Mouse (Mus musculus) gastrocnemius, adult 18-20 months (tissue): Measurements from ENCODE around the gene Fam234b. TPM values are rescaled to one million over a fixed set of nuclear protein-coding genes. Genes with fewer than 3 reads are reported as not detected.

Experiments used
- DNase-seq: peaks from one replicate; pipeline ENCODE4 v3.0.0; 2021; ENCODE audit warnings: low spot score
- long read RNA-seq, 2 experiments: library from polyadenylated mRNA; stranded (forward); transcript quantifications; one replicate each; pipeline ENCODE4 v2.0.0; 2021
- total RNA-seq, 2 experiments: library from RNA; stranded (reverse); gene quantifications; 2 replicates each; pipeline ENCODE4 v1.2.3; 2021

Fam234b gene
- total RNA-seq, result 1 to 10 TPM; 2.3 to 6.1 TPM
- long read RNA-seq, experiment 1, full-length matches to known transcripts, result 2 of 4 reads
- long read RNA-seq, experiment 1, partial matches to known transcripts, result 0 of 4 reads
- long read RNA-seq, experiment 1, other reads (novel, unspliced or antisense), result 2 of 4 reads
- long read RNA-seq, experiment 2, full-length matches to known transcripts, result 3 of 4 reads
- long read RNA-seq, experiment 2, partial matches to known transcripts, result 1 of 4 reads
- long read RNA-seq, experiment 2, other reads (novel, unspliced or antisense), result 0 of 4 reads

GRCm38 (mm10) chr6:135197921-135198532, at the start of gene Fam234b, which contains the start of gene Hebp1:
TSS of gene Fam234b (plus strand) at chr6:135197977.
TSS of gene Hebp1 (minus strand) at chr6:135198022.
- peak; percentile 68 for DNase-seq

- peak; percentile 25 for DNase-seq
These were observed 49.3 kb upstream of the Fam234b start for GRCm38 (mm10) chr6:135148506-135148905.

GRCm38 (mm10) chr6:135149175-135149574, 48.6 kb upstream of the Fam234b start:
- no peak for DNase-seq

GRCm38 (mm10) chr6:135149722-135150121, 48.1 kb upstream of the Fam234b start:
- no peak for DNase-seq

GRCm38 (mm10) chr6:135150311-135150710, 47.5 kb upstream of the Fam234b start:
- DNase-seq, result no peak

- no peak for DNase-seq
These were observed 44.1 kb upstream of the Fam234b start for GRCm38 (mm10) chr6:135153719-135154118.

GRCm38 (mm10) chr6:135156597-135156996, 41.2 kb upstream of the Fam234b start:
- DNase-seq, result no peak

- no peak for DNase-seq
These were observed 40.3 kb upstream of the Fam234b start for GRCm38 (mm10) chr6:135157496-135157895.

GRCm38 (mm10) chr6:135158509-135158908, 39.3 kb upstream of the Fam234b start:
- no peak for DNase-seq

GRCm38 (mm10) chr6:135161356-135161755, 36.4 kb upstream of the Fam234b start:
- no peak for DNase-seq

GRCm38 (mm10) chr6:135162311-135162710, 35.5 kb upstream of the Fam234b start:
- no peak for DNase-seq

GRCm38 (mm10) chr6:135162861-135163260, 34.9 kb upstream of the Fam234b start:
- no peak for DNase-seq

- DNase-seq, result no peak
These were observed 32.6 kb upstream of the Fam234b start for GRCm38 (mm10) chr6:135165191-135165590.

GRCm38 (mm10) chr6:135165706-135166105, 32.1 kb upstream of the Fam234b start:
- DNase-seq, result no peak

- no peak for DNase-seq
These were observed 31.5 kb upstream of the Fam234b start for GRCm38 (mm10) chr6:135166262-135166661.

- DNase-seq, result no peak
These were observed 31.1 kb upstream of the Fam234b start for GRCm38 (mm10) chr6:135166712-135167111.

- DNase-seq, result peak; percentile 84
These were observed 30.1 kb upstream of the Fam234b start for GRCm38 (mm10) chr6:135167380-135168311.

- DNase-seq, result peak; percentile 11
These were observed 29.3 kb upstream of the Fam234b start for GRCm38 (mm10) chr6:135168471-135168870.

- DNase-seq, result no peak
These were observed 28.5 kb upstream of the Fam234b start for GRCm38 (mm10) chr6:135169246-135169645.

GRCm38 (mm10) chr6:135171736-135172135, 26.0 kb upstream of the Fam234b start:
- no peak for DNase-seq

- no peak for DNase-seq
These were observed 22.8 kb upstream of the Fam234b start for GRCm38 (mm10) chr6:135175014-135175413.

- DNase-seq, result no peak
These were observed 20.5 kb upstream of the Fam234b start for GRCm38 (mm10) chr6:135177271-135177670.
